Mouse (Mus musculus) kidney, embryonic 14.5 days (tissue): ENCODE results near the gene Klf1. TPM values are rescaled to one million over a fixed set of nuclear protein-coding genes. Genes with fewer than 3 reads are reported as not detected.

Experiments used
- ATAC-seq: fragments of 200-750 bp; cut with Nextera tagmentation; 2 replicates; pipeline ENCODE4 v1.8.0; 2017; ENCODE audit warnings: moderate number of reproducible peaks, mild to moderate bottlenecking, moderate TSS enrichment, moderate library complexity; ENCODE audit not compliant: low FRiP score, low TSS enrichment
- H3K27ac ChIP-seq: fragments of 300-500 bp; sonication (generic); 2 replicates; pipeline ENCODE4 v1.5.1; 2014; ENCODE audit warnings: low read depth, mild to moderate bottlenecking, low read length, moderate library complexity, mixed read lengths
- H3K27me3 ChIP-seq: fragments of 300-500 bp; sonication (generic); 2 replicates; pipeline ENCODE4 v1.6.1; 2014; ENCODE audit warnings: mild to moderate bottlenecking, low read length; ENCODE audit not compliant: control insufficient read depth, insufficient read depth
- H3K36me3 ChIP-seq: fragments of 300-500 bp; sonication (generic); 2 replicates; pipeline ENCODE4 v1.6.1; 2014; ENCODE audit warnings: low read length, mixed read lengths; ENCODE audit not compliant: control insufficient read depth, insufficient read depth
- H3K4me1 ChIP-seq: fragments of 300-500 bp; sonication (generic); 2 replicates; pipeline ENCODE4 v1.6.1; 2014; ENCODE audit warnings: low read length, mixed read lengths; ENCODE audit not compliant: control insufficient read depth, insufficient read depth
- H3K4me2 ChIP-seq: fragments of 300-500 bp; sonication (generic); replicated peaks from 2 replicates; pipeline ENCODE4 v1.6.1; 2014; ENCODE audit warnings: low read depth, mild to moderate bottlenecking, low read length
- H3K4me3 ChIP-seq: fragments of 300-500 bp; sonication (generic); 2 replicates; pipeline ENCODE4 v1.5.1; 2014; ENCODE audit warnings: mild to moderate bottlenecking, low read length
- H3K9ac ChIP-seq: fragments of 300-500 bp; sonication (generic); 2 replicates; pipeline ENCODE4 v1.6.1; 2014; ENCODE audit warnings: low read depth, mild to moderate bottlenecking, low read length, moderate library complexity
- H3K9me3 ChIP-seq: fragments of 300-500 bp; sonication (generic); 2 replicates; pipeline ENCODE4 v1.6.1; 2016; ENCODE audit warnings: low read length; ENCODE audit not compliant: control insufficient read depth
- WGBS: fragments of 180-500 bp; shearing (Covaris S2); extraction: QIAGEN DNeasy Blood & Tissue Kit; methylation state at CpG from one replicate; pipeline ENCODE4 v1.1.7; 2014; 5-methylcytosine and 5-hydroxymethylcytosine counted together
- polyA plus RNA-seq: library from polyadenylated mRNA; unstranded; fragments of >200 nt; fragmentation: Nextera tagmentation; extraction: Ambion mirVana; gene quantifications from 2 replicates; pipeline ENCODE4 v1.2.1, GENCODE M21; 2014

The Klf1 gene
- 1.2 and 1.7 TPM in 2 replicates for polyA plus RNA-seq

- no peaks in the 10 kb centered on the region for H3K9me3 ChIP-seq
- no peak within 1 kb of the TSS for H3K27ac ChIP-seq
- peak within 1 kb of the TSS; percentile 73 for H3K9ac ChIP-seq
- H3K27me3 ChIP-seq, result peaks cover 4% of the 10 kb centered on the region; the same call in 1 of the 2 replicates
- 76% methylated on average over 3 of the region's 3 CpGs for WGBS
- peak within 1 kb of the TSS; percentile 97 for H3K4me2 ChIP-seq
- ATAC-seq, result no peak
- no peaks in the 10 kb centered on the region for H3K4me1 ChIP-seq
- peak within 1 kb of the TSS; percentile 61 for H3K4me3 ChIP-seq
- H3K36me3 ChIP-seq, result no peaks in the 10 kb centered on the region
Observed at GRCm38 (mm10) chr8:84901752-84902151, at the start of gene Klf1. TSS of gene Klf1 (plus strand) at chr8:84901928.

GRCm38 (mm10) chr8:84856434-84856833 lies 45.3 kb upstream of the Klf1 start:
- 91% methylated on average over 3 of the region's 3 CpGs for WGBS
- no peaks in the 10 kb centered on the region for H3K27me3 ChIP-seq
- no peaks in the 10 kb centered on the region for H3K9me3 ChIP-seq
- H3K4me1 ChIP-seq, result peaks cover 11% of the 10 kb centered on the region; the same call in 1 of the 2 replicates
- no peak overlapping the region for H3K27ac ChIP-seq
- H3K9ac ChIP-seq, result no peak overlapping the region
- peaks cover 23% of the 10 kb centered on the region for H3K36me3 ChIP-seq
- ATAC-seq, result peak; percentile 14; the same call in 1 of the 2 replicates
- H3K4me3 ChIP-seq, result 0 out of 2 replicates have a peak overlapping the region, but pooled peaks have one; percentile 57
- H3K4me2 ChIP-seq, result no peak overlapping the region

DNA sequence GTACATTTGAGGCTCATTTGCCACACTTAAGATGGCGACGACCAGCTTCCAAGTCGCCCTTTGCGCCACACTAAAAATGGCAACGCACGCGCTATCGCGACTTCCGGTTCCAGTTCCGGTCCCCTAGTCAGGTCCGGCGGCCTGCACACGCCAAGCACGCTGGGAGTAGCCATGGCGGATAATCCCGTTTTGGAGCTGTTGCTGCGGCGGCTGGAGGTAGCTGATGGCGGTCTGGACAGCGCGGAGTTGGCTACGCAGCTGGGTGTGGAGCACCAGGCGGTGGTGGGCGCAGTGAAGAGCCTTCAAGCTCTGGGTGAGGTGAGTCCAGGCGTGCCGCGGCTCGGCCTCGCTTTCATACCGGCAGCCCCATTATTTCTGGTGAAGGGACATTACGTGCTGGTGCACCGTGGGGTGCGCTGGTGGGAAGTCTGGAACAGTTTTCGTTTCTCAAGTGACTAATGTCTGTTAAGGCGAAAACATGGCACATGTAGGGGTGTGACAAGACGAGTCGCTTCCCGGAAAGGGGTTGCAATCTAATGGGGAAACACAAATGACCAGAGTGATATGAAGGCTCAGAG lies 44.8 kb upstream of the Klf1 start, which contains the start of gene Farsa:
TSS of gene Farsa (plus strand) at position 126 of the 578 bp plus-strand sequence.
- Histone ChIP-seq H3K4me1 (peaks cover 11% of the 10 kb centered on the region; the same call in 1 of the 2 replicates), H3K27ac (no peak within 1 kb of the TSS), H3K9ac (peak within 1 kb of the TSS; percentile 78), H3K4me3 (peak within 1 kb of the TSS; percentile 57), H3K27me3 (no peaks in the 10 kb centered on the region), H3K4me2 (peak within 1 kb of the TSS; percentile 76), H3K9me3 (no peaks in the 10 kb centered on the region), H3K36me3 (peaks cover 28% of the 10 kb centered on the region)
- under 1% methylated on average over 39 of the region's 39 CpGs for WGBS
- peak; percentile 93 for ATAC-seq

GRCm38 (mm10) chr8:84871376-84872308 lies 30.1 kb upstream of the Klf1 start, which contains the start of gene Syce2:
TSS of gene Syce2 (plus strand) at chr8:84872111.
- Histone ChIP-seq H3K9me3 (no peaks in the 10 kb centered on the region), H3K9ac (peak within 1 kb of the TSS; percentile 65), H3K4me2 (peak within 1 kb of the TSS; percentile 97), H3K27ac (no peak within 1 kb of the TSS; the same call in 1 of the 2 replicates), H3K4me3 (peak within 1 kb of the TSS; percentile 49), H3K4me1 (peaks cover 11% of the 10 kb centered on the region), H3K27me3 (no peaks in the 10 kb centered on the region), H3K36me3 (peaks cover 32% of the 10 kb centered on the region)
- ATAC-seq, result peak; percentile 68
- WGBS, result 15% methylated on average over 45 of the region's 46 CpGs

DNA sequence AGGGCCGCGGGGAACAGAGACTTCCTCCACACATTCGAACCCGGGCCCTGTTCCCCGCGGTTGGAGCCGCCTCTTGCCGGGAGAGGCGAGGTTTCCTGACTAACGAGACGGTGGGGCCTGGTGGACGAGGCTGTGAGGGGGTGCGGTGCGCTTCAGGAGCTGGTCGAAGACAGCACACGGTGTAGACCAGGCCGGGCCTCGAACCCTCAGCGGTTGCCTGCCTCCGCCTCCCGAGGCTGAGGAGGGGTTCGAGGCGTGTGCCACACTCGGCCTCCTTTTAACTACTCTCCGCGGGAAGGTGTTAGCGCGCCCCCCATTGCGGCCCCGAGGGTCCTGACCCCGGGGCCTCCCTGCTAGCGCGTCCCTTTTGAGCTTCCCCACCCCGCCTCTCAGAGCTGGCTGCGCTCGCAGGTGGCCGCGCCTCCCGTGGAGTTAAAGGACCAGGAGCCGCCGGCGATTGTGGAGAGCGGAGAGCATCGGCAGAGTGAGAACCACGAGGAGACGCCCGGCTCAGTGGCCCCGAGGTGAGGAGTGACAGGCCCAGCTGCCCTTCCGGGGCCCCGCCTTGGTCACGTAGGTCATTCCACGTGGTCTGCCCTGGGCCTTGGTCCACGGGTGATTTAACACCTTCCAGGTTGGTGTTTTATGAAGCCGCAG lies 29.3 kb upstream of the Klf1 start:
- Histone ChIP-seq H3K9me3 (no peaks in the 10 kb centered on the region), H3K4me1 (peaks cover 11% of the 10 kb centered on the region), H3K4me2 (peak overlapping the region; percentile 97), H3K27ac (no peak overlapping the region), H3K9ac (peak overlapping the region; percentile 65), H3K27me3 (no peaks in the 10 kb centered on the region), H3K4me3 (peak overlapping the region; percentile 49), H3K36me3 (peaks cover 26% of the 10 kb centered on the region)
- WGBS, result 2% methylated on average over 53 of the region's 54 CpGs
- ATAC-seq, result peak; percentile 46

- ATAC-seq, result no peak
- Histone ChIP-seq H3K4me2 (peak overlapping the region; percentile 97), H3K36me3 (peaks cover 24% of the 10 kb centered on the region), H3K27ac (no peak overlapping the region), H3K4me3 (peak overlapping the region; percentile 49), H3K9ac (peak overlapping the region; percentile 65; the same call in 1 of the 2 replicates), H3K27me3 (no peaks in the 10 kb centered on the region), H3K4me1 (peaks cover 11% of the 10 kb centered on the region), H3K9me3 (no peaks in the 10 kb centered on the region)
- 61% methylated on average over 4 of the region's 4 CpGs for WGBS
Observed at GRCm38 (mm10) chr8:84873016-84873415, 28.7 kb upstream of the Klf1 start.

DNA sequence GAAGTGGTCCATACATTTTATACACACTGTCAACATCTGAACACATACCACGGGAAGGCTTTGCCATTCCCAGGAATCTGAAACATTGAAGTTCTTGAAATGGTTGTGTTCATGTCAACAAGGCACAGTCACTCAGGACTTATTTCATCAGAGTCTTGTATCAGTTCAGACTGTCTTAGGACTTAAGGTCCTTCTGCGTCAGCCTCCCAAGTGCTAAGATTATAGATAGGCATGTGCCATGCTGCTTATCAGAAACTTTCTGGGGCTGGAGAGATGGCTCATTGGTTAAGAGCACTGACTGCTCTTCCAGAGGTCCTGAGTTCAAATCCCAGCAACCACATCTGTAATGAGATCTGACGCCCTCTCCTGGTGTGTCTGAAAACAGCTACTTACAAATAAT lies 27.4 kb upstream of the Klf1 start:
- no peak overlapping the region for H3K9ac ChIP-seq
- WGBS, result over 99% methylated on average over 3 of the region's 3 CpGs
- H3K4me3 ChIP-seq, result no peak overlapping the region

GRCm38 (mm10) chr8:84877297-84878035 lies 24.3 kb upstream of the Klf1 start:
- Histone ChIP-seq H3K36me3 (peaks cover 5% of the 10 kb centered on the region; the same call in 1 of the 2 replicates), H3K4me3 (no peak overlapping the region), H3K4me2 (no peak overlapping the region), H3K4me1 (peaks cover 3% of the 10 kb centered on the region), H3K27ac (no peak overlapping the region), H3K9ac (no peak overlapping the region), H3K9me3 (no peaks in the 10 kb centered on the region), H3K27me3 (no peaks in the 10 kb centered on the region)
- WGBS, result 82% methylated on average over 3 of the region's 3 CpGs
- ATAC-seq, result no peak

More for the DNA sequence above, 27.4 kb upstream of the Klf1 start:
- Histone ChIP-seq H3K27me3 (no peaks in the 10 kb centered on the region), H3K4me1 (peaks cover 11% of the 10 kb centered on the region), H3K27ac (no peak overlapping the region), H3K9me3 (no peaks in the 10 kb centered on the region), H3K4me2 (no peak overlapping the region), H3K36me3 (peaks cover 11% of the 10 kb centered on the region)
- ATAC-seq, result no peak
